Mouse (Mus musculus) regulatory T cell (primary cell): ENCODE measurements around the gene Gm45337.

ENCODE experiments used
- in situ Hi-C: fragments of 300-600 bp; cut with MboI, MseI; formaldehyde crosslinking; loops from one replicate; pipeline ENCODE4 v1.15.1; 2025; ENCODE audit warnings: high pct_unique_total_duplicates

Gene Gm45337

GRCm38 (mm10) chr7:142104747-142105146 is 39.7 kb downstream of the Gm45337 start:
- in situ Hi-C loops = no loop called here

GRCm38 (mm10) chr7:142097776-142098175 is 46.6 kb downstream of the Gm45337 start:
- in situ Hi-C loops = loop anchor here (5.0 kb wide), 1 partner anchor 35 kb away; the partner anchor contains the start of gene Mob2

DNA sequence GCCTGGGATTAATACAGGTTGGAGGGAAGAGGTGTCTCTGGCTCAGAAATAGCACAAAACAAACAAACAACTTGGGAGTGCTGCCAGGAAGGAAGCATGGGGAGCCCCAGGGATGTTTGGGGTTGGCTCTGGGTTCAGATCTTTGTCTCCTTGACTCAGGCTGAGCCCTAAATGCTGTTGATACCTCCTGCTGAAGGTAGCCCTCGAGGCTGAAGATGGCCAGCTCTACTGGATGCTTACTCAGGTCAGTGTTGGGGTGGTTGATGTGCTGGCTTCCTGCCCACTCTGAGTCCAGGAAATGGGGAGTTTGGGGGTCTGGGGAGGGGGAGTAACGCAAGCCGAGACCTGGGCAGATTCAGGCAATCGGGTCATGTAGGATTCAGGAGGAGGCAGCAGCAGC is 47.7 kb downstream of the Gm45337 start:
- in situ Hi-C loops = loop anchor here (5.0 kb wide), 1 partner anchor 34 kb away; the partner anchor contains the start of gene Mob2

DNA sequence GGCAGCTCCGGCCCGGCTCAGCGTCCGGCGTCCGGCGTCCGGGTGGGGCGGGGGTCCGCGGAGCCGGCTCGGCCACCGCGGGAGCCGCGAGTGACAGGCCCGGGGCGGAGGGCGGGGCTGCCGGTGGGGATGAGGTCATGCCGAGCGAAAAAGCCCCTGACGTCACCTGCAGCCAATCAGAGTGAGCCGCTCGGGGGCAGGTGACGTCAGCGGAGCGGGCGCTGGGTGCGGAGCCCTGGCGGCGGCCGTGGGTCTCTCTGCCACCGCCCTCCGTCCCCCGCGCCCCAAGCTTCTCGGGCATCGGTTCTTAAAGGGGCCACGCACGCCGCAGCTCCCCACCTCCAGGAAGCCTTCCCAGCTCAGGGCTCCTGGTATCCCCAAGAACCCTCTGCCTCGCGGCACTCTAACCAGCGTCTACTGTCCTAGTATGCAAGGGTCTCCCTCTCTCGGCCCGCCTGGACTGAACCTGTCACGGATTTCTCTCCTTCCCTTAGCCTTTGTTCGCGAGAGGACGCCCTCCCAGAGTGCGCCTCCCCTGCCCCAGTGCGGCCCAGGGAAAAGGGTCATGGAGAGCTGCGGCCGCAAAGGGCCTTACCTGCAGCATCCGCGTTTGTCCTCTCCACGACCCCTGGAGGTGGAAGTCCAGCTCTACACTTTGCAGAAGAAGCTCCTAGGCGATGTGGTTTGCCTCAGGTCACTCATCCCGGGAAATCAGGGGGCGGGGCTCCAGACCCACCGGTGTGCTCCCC is 49.0 kb downstream of the Gm45337 start, which contains the start of gene Dusp8:
Gene Dusp8 (minus strand): TSS at position 661 of the 749 bp plus-strand sequence.
- in situ Hi-C loops = loop anchor here (5.0 kb wide), 1 partner anchor 33 kb away; the partner anchor contains the start of gene Mob2

DNA sequence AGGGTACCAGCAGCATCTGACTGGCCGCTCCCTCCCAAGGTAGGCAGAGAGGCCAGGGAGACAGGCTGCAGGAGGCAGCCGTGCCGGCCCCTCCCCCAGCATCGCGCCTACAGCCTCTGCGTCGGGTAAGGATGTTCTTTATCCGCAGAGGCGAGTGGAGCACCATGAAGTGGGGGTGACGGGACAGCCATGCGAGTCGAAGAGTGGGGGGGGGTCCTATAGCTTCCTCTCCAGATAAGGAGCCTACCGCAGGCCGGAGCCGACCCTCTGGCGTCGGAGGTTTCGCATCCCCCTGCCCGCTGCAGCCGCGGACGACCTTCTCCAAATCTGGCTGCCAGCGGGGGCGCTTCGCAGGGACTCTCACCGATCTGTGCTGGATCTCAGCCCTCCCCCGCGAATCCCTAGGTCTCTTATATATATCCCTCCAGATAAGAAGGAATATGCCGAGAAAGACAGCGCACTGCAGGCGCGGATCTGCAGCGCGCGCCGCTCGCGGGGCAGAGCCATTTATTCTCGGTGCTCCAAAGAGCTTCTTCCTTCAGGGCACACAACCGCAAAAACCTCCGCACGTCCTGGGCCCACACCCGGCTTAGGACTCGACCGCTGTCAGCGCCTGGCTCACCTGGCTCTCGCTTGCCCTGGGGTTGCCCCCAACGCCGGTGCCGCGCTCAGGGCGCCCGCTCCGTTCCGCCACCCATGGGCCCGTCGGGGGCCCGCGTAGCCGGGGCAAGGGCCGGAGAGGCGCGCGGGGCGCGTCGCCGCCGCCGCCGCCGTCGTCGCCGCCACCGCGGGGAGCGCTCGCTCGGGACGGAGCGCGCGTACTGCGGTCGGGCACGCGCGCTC is 49.9 kb downstream of the Gm45337 start:
- in situ Hi-C loops = loop anchor here (5.0 kb wide), 1 partner anchor 32 kb away; the partner anchor contains the start of gene Mob2

GRCm38 (mm10) chr7:142093696-142094240 is 50.6 kb downstream of the Gm45337 start:
- in situ Hi-C loops = no loop called here
